Mouse (Mus musculus): Measurements from ENCODE around the gene Gsn. TPM values are rescaled to one million over a fixed set of nuclear protein-coding genes. Genes with fewer than 3 reads are reported as not detected.
A peak's percentile ranks its signal among the peaks of the same experiment; 100 is the strongest.

Gsn gene
- 100 to 1,000 TPM; 526 to 574 TPM for total RNA-seq (2021)
- long read RNA-seq, experiment 1, transcript Gsn-205 (18 exons, 2,607 nt): minor isoform, 7 of 3,356 reads
- long read RNA-seq, experiment 1, transcript Gsn-201 (17 exons, 2,653 nt): major isoform, 3,200 of 3,356 reads
- long read RNA-seq, experiment 1, partial matches to known transcripts: 84 of 3,356 reads
- long read RNA-seq, experiment 1, other reads (novel, unspliced or antisense): 65 of 3,356 reads
- long read RNA-seq, experiment 2, transcript Gsn-201 (17 exons, 2,653 nt): major isoform, 2,094 of 2,224 reads
- long read RNA-seq, experiment 2, partial matches to known transcripts: 94 of 2,224 reads
- long read RNA-seq, experiment 2, other reads (novel, unspliced or antisense): 32 of 2,224 reads

DNA sequence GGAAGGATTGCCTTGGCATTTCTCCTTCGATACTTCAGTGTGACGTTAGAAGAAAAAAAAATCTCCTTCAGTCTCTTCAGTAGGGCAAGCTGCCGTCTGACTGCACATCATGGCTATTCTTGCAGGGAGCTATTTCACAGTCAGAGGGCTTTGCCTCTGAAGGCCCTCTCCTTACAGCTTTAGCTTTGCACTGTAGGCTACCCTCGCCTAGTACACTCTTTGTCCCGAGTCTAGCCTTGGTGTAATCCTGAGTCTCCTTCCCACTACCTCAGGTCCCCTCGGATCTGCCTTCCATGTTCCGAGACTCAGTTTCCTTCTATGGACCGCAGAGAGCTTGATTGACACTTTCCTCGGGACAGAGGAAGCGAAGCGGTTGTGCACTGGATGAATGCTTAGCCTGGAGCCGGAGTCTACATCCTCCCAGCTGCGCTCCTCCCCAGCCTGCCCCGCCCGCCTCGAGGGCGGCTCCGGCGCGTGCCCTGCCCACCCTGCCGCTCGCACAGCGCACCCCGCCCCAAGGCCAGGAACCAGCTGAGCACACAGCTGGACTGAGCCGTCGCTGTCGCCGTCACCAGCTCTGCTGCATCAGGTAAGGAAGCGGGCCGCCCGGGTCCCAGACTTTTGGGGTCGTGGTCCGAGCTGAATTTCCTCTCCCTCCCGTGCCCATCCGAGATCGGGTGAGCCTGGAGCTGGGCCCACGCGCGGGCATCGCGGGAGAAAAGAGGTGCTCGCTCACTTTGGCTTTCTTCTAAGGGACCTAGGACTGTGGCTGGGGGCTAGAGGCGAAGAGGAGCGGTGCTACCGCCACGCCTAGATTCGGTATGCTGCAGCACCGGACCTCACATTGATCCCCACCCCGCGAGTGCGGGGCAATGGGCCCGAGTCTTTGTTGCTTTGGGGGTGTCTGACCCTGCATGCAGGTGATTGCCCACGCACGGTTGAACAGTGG lies at the start of gene Gsn:
Gsn (plus strand) TSS at position 496 of the 949 bp plus-strand sequence.
- peak; percentile 77 for DNase-seq (ENCODE audit: low spot score)

GRCm38 (mm10) chr2:35206761-35207160 lies 49.4 kb upstream of the Gsn start:
- no peak for DNase-seq (ENCODE audit: low spot score)

DNA sequence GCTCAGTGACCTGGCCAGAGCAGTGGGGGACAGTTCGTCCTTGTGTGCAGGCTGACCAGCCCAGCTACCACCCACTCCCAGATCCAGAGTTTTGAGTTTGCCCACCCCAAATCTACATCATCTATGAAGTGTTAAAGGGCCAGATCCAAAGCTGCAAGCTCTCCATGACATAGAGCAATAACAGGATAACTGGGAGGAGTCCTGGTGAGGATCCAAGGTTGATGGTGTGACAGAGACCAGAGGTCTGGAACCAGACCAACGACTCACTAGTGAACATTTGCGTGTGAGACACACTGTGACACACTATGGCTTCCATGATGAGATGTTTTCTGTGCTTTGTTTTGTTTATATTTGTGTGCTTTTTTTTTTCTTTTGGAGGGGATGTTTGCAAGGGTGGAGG lies 48.1 kb upstream of the Gsn start:
- DNase-seq (ENCODE audit: low spot score): no peak

DNA sequence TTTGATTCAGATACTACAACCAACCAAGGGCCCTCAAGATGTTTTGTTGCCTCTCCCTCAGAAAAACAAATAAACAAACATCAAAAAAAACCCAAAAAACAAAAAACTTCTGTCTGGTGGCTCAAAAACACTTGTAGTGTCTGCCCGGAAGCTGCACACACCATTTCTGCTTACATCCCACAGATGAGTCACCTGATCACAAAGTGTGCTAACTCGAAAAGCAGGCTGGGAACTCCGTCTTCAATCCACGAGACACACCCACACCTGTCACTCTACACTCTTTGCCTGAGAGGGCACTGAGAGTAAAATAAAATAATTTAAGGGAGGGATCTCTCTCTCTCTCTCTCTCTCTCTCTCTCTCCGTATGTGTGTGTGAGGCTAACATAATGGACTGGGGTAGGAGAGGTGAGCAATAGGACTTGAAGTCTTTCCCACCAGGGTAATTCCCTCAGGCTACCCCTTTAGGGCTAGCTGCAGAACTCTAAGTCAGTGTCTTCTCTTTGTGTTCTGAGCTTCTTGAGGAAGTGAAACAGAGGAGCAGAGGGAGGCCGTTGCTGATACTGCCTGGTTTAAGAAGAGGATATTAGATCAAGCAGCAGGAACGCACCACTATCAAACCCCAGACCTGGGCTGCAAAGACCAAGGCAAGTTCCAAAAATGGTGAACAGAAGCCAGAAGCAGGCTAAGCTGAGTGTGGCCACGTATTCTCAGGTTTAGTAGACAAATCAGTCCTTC lies 47.1 kb upstream of the Gsn start:
- no peak for DNase-seq (ENCODE audit: low spot score)

DNA sequence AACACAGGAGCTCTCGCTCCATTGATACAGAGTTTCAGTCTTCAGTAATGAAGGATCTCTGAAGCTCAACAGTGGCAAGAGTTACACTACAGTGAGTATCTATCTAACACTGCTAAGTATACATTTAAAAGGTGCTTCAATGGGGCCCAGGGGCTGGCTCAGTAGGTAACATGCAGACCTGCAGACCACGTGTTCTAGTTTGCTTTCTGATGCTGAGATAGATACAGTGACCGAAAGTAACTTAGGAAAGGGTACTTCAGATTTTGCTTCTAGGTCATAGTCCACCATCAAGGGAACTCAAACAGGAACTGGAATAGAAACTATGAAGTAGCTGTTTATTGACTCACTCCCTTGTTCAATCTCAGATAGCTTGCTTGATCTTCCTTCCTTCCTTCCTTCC lies 44.5 kb upstream of the Gsn start:
- DNase-seq (ENCODE audit: low spot score): no peak

DNA sequence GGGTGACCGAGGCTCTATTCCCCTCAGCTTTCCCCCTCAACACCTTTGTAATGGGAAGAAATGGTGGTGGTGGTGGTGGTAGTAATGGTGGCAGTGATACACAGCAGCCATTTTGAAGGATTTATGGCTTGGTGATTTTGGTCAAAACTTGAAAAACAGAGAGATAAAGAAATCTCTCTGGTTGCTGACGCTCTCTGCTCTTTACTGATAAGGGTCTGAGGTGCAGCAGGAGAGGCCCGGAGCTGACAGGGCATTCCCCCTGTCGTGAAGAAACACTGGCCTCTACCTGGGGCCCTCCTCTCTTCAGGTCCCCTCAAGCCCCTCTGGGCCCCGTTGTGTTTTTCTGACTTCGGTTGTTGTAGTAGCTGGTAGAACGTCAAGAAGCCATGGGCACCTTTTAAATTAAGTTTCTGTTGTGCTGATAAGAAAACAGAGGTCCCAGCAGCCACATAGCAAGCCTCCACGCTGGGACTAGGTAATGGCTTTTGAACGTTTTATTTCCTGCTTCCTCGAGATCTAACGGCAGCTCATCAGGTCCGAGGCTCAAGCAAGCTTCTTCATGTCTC lies 42.8 kb upstream of the Gsn start:
- no peak for DNase-seq (ENCODE audit: low spot score)

DNA sequence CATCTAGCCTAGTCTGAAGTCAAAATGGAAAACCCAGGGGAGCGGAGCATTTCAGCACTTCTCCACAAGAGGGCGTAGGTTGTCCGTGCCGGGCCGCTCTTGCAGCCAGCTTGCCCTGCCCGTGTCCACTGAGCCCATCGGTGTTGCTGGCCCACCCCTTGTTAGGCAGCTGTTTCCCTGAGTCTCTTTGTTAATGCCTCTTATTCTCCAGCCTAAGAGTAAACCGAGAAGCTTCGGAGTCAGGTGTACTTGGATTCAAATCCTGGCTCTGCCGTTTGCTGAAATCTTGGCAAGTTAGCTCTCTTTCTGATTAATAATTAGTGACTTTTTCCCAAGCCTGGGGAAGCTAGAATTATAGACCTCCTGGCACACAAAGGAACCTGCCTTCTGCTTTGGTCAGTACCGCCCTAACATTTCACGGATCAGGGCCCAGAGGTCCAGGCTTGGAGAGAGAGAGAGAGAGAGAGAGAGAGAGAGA lies 41.3 kb upstream of the Gsn start:
- peak; percentile 85 for DNase-seq (ENCODE audit: low spot score)

DNA sequence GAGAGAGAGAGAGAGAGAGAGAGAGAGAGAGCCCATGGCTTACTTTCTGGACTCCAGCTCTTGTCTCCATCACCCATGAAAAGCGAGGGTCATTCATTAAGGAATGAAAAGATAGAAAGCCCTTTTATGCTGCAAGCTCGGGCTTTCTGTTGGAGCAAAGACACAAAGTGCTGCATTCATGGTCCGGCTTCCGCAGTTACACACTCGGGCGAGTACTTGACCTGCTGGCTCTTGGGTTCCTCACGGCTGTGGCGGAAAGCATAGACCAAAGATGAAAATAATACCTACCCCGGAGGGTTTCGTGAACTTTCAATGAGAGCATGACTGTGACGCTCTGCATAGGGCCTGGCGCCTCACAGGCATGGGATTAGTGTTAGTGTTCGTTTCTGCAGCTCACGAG lies 40.8 kb upstream of the Gsn start:
- no peak for DNase-seq (ENCODE audit: low spot score)

DNA sequence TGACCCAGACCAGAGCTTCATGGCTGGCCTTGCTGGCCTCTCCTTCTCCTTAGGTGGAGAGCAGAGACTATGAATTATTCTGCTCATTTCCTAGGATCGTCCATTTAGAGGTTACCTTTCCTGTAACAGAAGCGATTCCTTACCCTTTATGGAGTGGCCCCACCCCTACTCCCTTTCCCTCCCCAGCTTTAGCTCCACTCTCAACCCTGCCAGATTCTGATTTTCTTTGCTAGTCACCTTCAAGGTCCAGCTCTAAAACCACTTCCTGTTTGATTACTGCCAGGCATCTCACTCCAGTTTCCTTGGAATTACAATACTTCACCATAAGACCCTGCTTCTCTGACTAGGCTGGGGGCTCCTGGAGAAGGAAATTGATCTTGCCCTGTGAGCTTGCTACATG lies 39.5 kb upstream of the Gsn start:
- DNase-seq (ENCODE audit: low spot score): no peak

DNA sequence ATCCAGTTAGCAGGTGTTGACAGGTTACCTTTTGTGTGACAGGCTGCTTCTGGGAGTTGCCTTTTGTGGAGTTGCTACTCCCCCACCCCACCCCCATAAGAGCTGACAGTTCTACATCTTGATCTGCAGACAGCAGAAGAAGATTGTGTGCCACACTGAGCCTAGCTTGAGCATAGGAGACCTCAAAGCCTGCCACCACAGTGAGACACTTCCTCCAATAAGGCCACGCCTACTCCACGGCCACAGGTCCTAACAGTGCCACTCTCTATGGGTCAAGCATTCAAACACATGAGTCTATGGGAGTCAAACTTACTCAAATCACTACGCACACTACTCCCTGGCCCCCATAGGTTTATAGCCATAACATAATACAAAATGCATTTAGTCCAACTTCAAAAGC lies 37.4 kb upstream of the Gsn start:
- DNase-seq (ENCODE audit: low spot score): no peak

DNA sequence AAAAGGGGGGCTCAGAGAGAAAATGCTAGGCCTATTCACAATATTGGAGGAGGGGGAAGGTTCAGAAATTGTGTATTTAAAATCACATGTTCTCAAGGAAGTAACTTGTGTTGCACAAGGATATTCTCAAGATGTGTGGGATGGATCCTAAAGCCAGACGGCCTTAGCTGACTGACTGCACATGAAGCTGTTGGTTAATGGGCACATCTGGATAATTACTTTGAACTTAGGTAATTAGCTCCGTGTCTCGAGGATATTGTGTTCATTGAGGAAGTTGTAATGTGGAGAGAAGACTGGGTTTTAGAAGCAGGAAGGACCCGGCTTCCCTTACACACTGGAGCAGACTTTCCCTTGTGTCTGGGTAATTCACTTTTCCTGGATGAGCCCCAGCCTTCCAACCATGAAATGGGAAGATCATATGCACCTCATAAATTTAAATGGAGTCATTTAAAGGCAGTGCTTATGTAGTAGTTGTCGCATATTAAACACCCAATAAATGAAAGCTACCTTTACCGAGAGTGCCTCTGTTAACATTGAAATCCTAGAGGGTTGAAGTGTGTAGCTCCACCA lies 33.3 kb upstream of the Gsn start:
- no peak for DNase-seq (ENCODE audit: low spot score)

GRCm38 (mm10) chr2:35224285-35224684 lies 31.9 kb upstream of the Gsn start:
- no peak for DNase-seq (ENCODE audit: low spot score)

DNA sequence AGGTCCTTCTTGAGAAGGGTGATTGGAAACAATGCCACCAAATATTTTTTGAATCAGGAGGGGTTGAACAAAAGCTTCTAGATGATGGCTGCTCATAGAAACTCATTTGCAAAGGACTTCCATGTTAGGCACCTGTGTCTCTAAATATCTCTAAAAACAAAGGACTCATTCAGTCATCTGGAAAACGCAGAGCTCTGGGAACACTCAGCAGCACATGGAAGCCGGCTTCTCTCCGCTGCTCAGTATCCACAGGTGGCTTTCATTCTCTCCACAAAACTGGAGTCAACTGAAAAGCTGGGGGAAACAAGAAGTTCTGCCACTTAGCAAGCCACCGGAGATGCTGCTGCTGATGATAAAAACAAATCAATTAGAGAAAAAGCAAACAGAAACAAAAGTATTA lies 28.0 kb upstream of the Gsn start:
- no peak for DNase-seq (ENCODE audit: low spot score)

GRCm38 (mm10) chr2:35230215-35230614 lies 26.0 kb upstream of the Gsn start:
- DNase-seq (ENCODE audit: low spot score): no peak

DNA sequence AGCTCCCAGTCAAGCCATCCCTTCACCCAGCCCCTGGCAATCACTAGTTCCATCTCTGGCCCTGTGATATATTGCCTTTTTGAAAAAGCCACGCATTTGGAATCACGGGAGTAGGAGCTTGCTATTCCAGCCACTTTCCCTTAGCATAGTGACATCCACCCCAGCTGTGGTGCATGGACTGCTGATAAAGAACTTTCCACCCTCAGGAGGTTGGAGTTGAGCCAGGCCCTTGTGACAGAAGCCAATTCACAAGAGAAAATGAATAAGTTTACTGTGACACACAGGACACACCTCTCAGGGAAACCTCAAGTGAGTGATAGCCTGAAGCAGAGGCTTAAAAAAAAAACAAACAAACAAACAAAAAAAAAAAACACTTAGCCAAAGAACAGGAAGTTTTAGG lies 24.3 kb upstream of the Gsn start:
- DNase-seq (ENCODE audit: low spot score): no peak

GRCm38 (mm10) chr2:35232595-35233445 lies 23.4 kb upstream of the Gsn start:
- DNase-seq (ENCODE audit: low spot score): no peak

GRCm38 (mm10) chr2:35233898-35234297 lies 22.3 kb upstream of the Gsn start:
- DNase-seq (ENCODE audit: low spot score): no peak

- no peak for DNase-seq (ENCODE audit: low spot score)
Measured at GRCm38 (mm10) chr2:35235021-35235420, 21.2 kb upstream of the Gsn start.

GRCm38 (mm10) chr2:35244241-35244640 lies 11.9 kb upstream of the Gsn start:
- no peak for DNase-seq (ENCODE audit: low spot score)

DNA sequence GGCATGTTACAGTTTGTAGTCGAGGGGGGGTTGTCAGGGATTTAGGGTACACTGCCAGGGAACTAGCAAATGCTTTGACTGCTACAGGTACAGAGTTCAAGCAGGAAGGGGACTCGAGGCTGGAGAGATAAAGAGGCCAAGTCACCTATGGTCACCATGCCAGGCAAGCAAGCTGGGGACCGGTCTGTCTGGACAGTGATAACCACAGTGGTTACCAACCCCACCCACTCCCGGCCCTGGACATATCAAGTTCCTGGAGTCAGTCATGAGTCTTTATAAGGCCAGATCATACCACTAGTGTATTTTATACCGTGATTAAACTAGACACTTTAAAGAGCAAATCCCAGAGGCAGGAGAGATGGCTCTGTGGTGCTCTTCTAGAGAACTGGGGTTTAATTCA lies 8.4 kb upstream of the Gsn start:
- DNase-seq (ENCODE audit: low spot score): no peak
